Mouse (Mus musculus) lung, embryonic 15.5 days (tissue): ENCODE measurements around the gene Pde4d. TPM values are rescaled to one million over a fixed set of nuclear protein-coding genes. Genes with fewer than 3 reads are reported as not detected.

Experiments used
- ATAC-seq: fragments of 200-750 bp; cut with Nextera tagmentation; 2 replicates; pipeline ENCODE4 v1.8.0; 2017; ENCODE audit warnings: moderate number of reproducible peaks, borderline replicate concordance; ENCODE audit not compliant: low FRiP score, low TSS enrichment; ENCODE audit errors: extremely low read depth
- H3K27ac ChIP-seq: fragments of 300-500 bp; sonication (generic); 2 replicates; pipeline ENCODE4 v1.5.1; 2015; ENCODE audit warnings: moderate library complexity, mild to moderate bottlenecking, inconsistent platforms
- H3K27me3 ChIP-seq: fragments of 300-500 bp; sonication (generic); 2 replicates; pipeline ENCODE4 v1.6.1; 2015; ENCODE audit warnings: inconsistent platforms
- H3K36me3 ChIP-seq: fragments of 300-500 bp; sonication (generic); 2 replicates; pipeline ENCODE4 v1.6.1; 2015; ENCODE audit warnings: inconsistent platforms
- H3K4me1 ChIP-seq: fragments of 300-500 bp; sonication (generic); 2 replicates; pipeline ENCODE4 v1.6.1; 2015; ENCODE audit warnings: inconsistent platforms
- H3K4me2 ChIP-seq: fragments of 300-500 bp; sonication (generic); 2 replicates; pipeline ENCODE4 v1.6.1; 2015; ENCODE audit warnings: inconsistent platforms, mild to moderate bottlenecking, moderate library complexity
- H3K4me3 ChIP-seq: fragments of 300-500 bp; sonication (generic); 2 replicates; pipeline ENCODE4 v1.5.1; 2015; ENCODE audit warnings: mild to moderate bottlenecking, inconsistent platforms
- H3K9ac ChIP-seq: fragments of 300-500 bp; sonication (generic); 2 replicates; pipeline ENCODE4 v1.6.1; 2015; ENCODE audit warnings: inconsistent platforms
- H3K9me3 ChIP-seq: fragments of 300-500 bp; sonication (generic); 2 replicates; pipeline ENCODE4 v1.6.1; 2016; ENCODE audit warnings: inconsistent platforms
- WGBS: fragments of 180-500 bp; shearing (Covaris S2); methylation state at CpG from one replicate; pipeline ENCODE4 v1.1.7; 2015; 5-methylcytosine and 5-hydroxymethylcytosine counted together
- polyA plus RNA-seq: library from polyadenylated mRNA; unstranded; fragments of >200 nt; fragmentation: Nextera tagmentation; extraction: Ambion mirVana; gene quantifications from 2 replicates; pipeline ENCODE4 v1.2.1, GENCODE M21; 2015

Pde4d gene
- polyA plus RNA-seq, 1 experiment from 2014 or later: 18.2 TPM

GRCm38 (mm10) chr13:109693769-109694168 lies 1244.0 kb downstream of the Pde4d start:
- no peak overlapping the region for H3K9ac ChIP-seq
- H3K4me3 ChIP-seq: no peak overlapping the region
- no peaks in the 10 kb centered on the region for H3K9me3 ChIP-seq
- H3K4me2 ChIP-seq: no peak overlapping the region
- ATAC-seq: no peak
- H3K27ac ChIP-seq: no peak overlapping the region
- WGBS: 35% methylated on average over 2 of the region's 2 CpGs
- H3K4me1 ChIP-seq: peaks cover 10% of the 10 kb centered on the region
- no peaks in the 10 kb centered on the region for H3K27me3 ChIP-seq
- H3K36me3 ChIP-seq: no peaks in the 10 kb centered on the region

GRCm38 (mm10) chr13:109694293-109694692 lies 1244.5 kb downstream of the Pde4d start:
- Histone ChIP-seq H3K9ac (no peak overlapping the region), H3K9me3 (no peaks in the 10 kb centered on the region), H3K27me3 (no peaks in the 10 kb centered on the region), H3K36me3 (no peaks in the 10 kb centered on the region), H3K4me3 (no peak overlapping the region), H3K27ac (no peak overlapping the region), H3K4me1 (peaks cover 10% of the 10 kb centered on the region), H3K4me2 (no peak overlapping the region)
- WGBS: 88% methylated on average over 2 of the region's 2 CpGs
- ATAC-seq: no peak

DNA sequence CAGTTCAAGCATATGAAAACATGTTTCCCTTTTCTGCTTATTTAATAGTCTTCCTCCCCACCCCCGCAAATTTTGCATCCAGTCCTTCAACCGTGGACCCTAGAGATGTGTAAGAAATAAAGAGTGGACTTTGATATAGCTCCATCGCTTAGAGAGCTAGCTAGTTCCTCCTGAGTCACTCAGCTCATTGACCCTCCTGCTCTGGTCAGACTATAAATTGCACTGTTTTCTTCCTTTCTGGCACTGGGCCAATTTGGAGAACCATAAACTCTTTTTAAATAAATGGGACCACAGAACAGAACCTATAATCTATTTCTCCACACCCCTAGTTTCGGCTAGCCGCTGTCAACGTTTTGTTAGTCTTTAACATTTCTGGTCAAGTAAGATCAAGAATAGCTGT lies 1245.3 kb downstream of the Pde4d start:
- Histone ChIP-seq H3K4me2 (no peak overlapping the region), H3K4me1 (peaks cover 10% of the 10 kb centered on the region), H3K9ac (no peak overlapping the region), H3K4me3 (no peak overlapping the region), H3K27ac (no peak overlapping the region), H3K27me3 (no peaks in the 10 kb centered on the region), H3K9me3 (no peaks in the 10 kb centered on the region), H3K36me3 (no peaks in the 10 kb centered on the region)
- ATAC-seq: no peak
- WGBS: 51% methylated on average over 6 of the region's 6 CpGs

- no peak for ATAC-seq
- no peaks in the 10 kb centered on the region for H3K36me3 ChIP-seq
- H3K9me3 ChIP-seq: no peaks in the 10 kb centered on the region
Observed at GRCm38 (mm10) chr13:109706141-109706540, 1256.4 kb downstream of the Pde4d start.

GRCm38 (mm10) chr13:109706579-109706978 lies 1256.8 kb downstream of the Pde4d start:
- H3K27me3 ChIP-seq: no peaks in the 10 kb centered on the region
- no peak overlapping the region for H3K9ac ChIP-seq
- no peak for ATAC-seq
- no peak overlapping the region for H3K4me2 ChIP-seq
- H3K4me3 ChIP-seq: no peak overlapping the region
- no peak overlapping the region for H3K27ac ChIP-seq
- 84% methylated on average over 5 of the region's 5 CpGs for WGBS
- no peaks in the 10 kb centered on the region for H3K4me1 ChIP-seq
- no peaks in the 10 kb centered on the region for H3K36me3 ChIP-seq
- no peaks in the 10 kb centered on the region for H3K9me3 ChIP-seq

More at GRCm38 (mm10) chr13:109706141-109706540, 1256.4 kb downstream of the Pde4d start:
- Histone ChIP-seq H3K4me1 (no peaks in the 10 kb centered on the region), H3K9ac (no peak overlapping the region), H3K27ac (no peak overlapping the region), H3K4me2 (no peak overlapping the region), H3K4me3 (no peak overlapping the region), H3K27me3 (no peaks in the 10 kb centered on the region)
- WGBS: 52% methylated on average over 2 of the region's 2 CpGs

DNA sequence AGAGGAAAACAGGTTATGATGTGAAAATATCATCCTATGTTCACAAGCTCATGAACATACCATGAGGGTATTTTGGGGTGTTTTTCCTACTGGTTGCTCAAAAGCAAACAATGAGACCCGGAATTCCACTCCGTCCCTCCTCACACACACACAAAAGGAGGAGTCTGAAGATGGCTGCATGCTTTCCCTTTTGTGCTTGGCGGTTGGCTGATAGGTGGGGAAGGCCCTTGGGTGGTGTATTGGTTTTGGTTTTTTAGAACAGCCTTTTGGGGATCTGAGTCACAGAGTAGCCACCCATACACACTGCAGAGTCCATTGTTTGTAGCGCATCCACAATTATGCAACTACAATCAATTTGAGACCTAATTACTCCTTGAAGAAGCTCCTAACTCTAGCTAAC lies 1257.4 kb downstream of the Pde4d start:
- no peak for ATAC-seq
- WGBS: 89% methylated on average over 4 of the region's 4 CpGs

GRCm38 (mm10) chr13:109708326-109708725 lies 1258.6 kb downstream of the Pde4d start:
- H3K9ac ChIP-seq: no peak overlapping the region
- H3K4me2 ChIP-seq: no peak overlapping the region
- no peaks in the 10 kb centered on the region for H3K4me1 ChIP-seq
- ATAC-seq: no peak
- no peaks in the 10 kb centered on the region for H3K27me3 ChIP-seq
- H3K9me3 ChIP-seq: no peaks in the 10 kb centered on the region
- no peaks in the 10 kb centered on the region for H3K36me3 ChIP-seq
- no peak overlapping the region for H3K4me3 ChIP-seq
- no peak overlapping the region for H3K27ac ChIP-seq
- 67% methylated on average over 2 of the region's 2 CpGs for WGBS

More for the DNA sequence above, 1257.4 kb downstream of the Pde4d start:
- no peaks in the 10 kb centered on the region for H3K27me3 ChIP-seq
- H3K27ac ChIP-seq: no peak overlapping the region
- H3K9me3 ChIP-seq: no peaks in the 10 kb centered on the region
- H3K36me3 ChIP-seq: no peaks in the 10 kb centered on the region
- no peaks in the 10 kb centered on the region for H3K4me1 ChIP-seq
- no peak overlapping the region for H3K9ac ChIP-seq
- no peak overlapping the region for H3K4me2 ChIP-seq
- H3K4me3 ChIP-seq: no peak overlapping the region

- Histone ChIP-seq H3K9me3 (no peaks in the 10 kb centered on the region), H3K4me1 (peaks cover 8% of the 10 kb centered on the region; the same call in 1 of the 2 replicates), H3K27ac (no peak overlapping the region), H3K9ac (no peak overlapping the region), H3K4me2 (no peak overlapping the region), H3K36me3 (no peaks in the 10 kb centered on the region), H3K27me3 (no peaks in the 10 kb centered on the region), H3K4me3 (no peak overlapping the region)
- no peak for ATAC-seq
- 92% methylated on average over 2 of the region's 2 CpGs for WGBS
Observed at GRCm38 (mm10) chr13:109714581-109714980, 1264.8 kb downstream of the Pde4d start.

- Histone ChIP-seq H3K9ac (no peak overlapping the region), H3K4me1 (peaks cover 8% of the 10 kb centered on the region; the same call in 1 of the 2 replicates), H3K27ac (no peak overlapping the region), H3K36me3 (no peaks in the 10 kb centered on the region), H3K27me3 (no peaks in the 10 kb centered on the region), H3K4me3 (no peak overlapping the region), H3K4me2 (no peak overlapping the region), H3K9me3 (no peaks in the 10 kb centered on the region)
- WGBS: 31% methylated on average over 1 of the region's 1 CpGs
- ATAC-seq: no peak
Observed at GRCm38 (mm10) chr13:109715321-109715720, 1265.6 kb downstream of the Pde4d start.

- Histone ChIP-seq H3K36me3 (no peaks in the 10 kb centered on the region), H3K9ac (no peak overlapping the region), H3K4me2 (no peak overlapping the region), H3K4me3 (no peak overlapping the region), H3K27ac (no peak overlapping the region), H3K4me1 (peaks cover 8% of the 10 kb centered on the region; the same call in 1 of the 2 replicates), H3K9me3 (no peaks in the 10 kb centered on the region), H3K27me3 (no peaks in the 10 kb centered on the region)
- WGBS: 78% methylated on average over 2 of the region's 2 CpGs
- peak; percentile 65; the same call in 1 of the 2 replicates for ATAC-seq
Observed at GRCm38 (mm10) chr13:109720127-109720713, 1270.5 kb downstream of the Pde4d start.

- Histone ChIP-seq H3K9me3 (no peaks in the 10 kb centered on the region), H3K4me2 (no peak overlapping the region), H3K36me3 (no peaks in the 10 kb centered on the region), H3K4me3 (no peak overlapping the region), H3K4me1 (no peaks in the 10 kb centered on the region), H3K9ac (no peak overlapping the region), H3K27me3 (no peaks in the 10 kb centered on the region), H3K27ac (no peak overlapping the region)
- ATAC-seq: no peak
- 70% methylated on average over 6 of the region's 6 CpGs for WGBS
Observed at GRCm38 (mm10) chr13:109722237-109723119, 1272.7 kb downstream of the Pde4d start.

DNA sequence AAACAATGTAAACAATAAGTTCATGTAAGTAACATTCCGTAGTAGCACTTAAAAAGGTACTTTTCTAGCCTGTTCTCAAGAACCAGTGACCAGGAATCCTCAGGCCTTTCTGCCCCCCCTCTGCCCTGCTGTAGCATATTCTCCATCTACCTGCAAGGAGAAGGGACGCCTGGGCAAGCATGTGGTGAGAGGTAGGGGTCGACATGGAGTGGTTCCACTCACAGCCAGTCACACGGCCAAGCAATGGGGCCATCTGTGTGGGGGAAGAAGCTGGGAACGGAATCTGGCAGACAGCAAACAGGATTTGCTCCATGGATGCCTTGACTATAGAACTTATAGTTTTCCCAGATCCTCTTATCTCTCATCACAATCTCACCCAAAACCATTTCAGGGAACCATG lies 1277.6 kb downstream of the Pde4d start:
- Histone ChIP-seq H3K27me3 (no peaks in the 10 kb centered on the region), H3K4me2 (no peak overlapping the region), H3K9me3 (no peaks in the 10 kb centered on the region), H3K27ac (no peak overlapping the region), H3K36me3 (no peaks in the 10 kb centered on the region), H3K9ac (no peak overlapping the region), H3K4me1 (no peaks in the 10 kb centered on the region), H3K4me3 (no peak overlapping the region)
- no peak for ATAC-seq
- 70% methylated on average over 5 of the region's 5 CpGs for WGBS
